Mouse (Mus musculus): ENCODE measurements around the gene Errfi1. TPM values are rescaled to one million over a fixed set of nuclear protein-coding genes. Genes with fewer than 3 reads are reported as not detected.
A peak's percentile ranks its signal among the peaks of the same experiment; 100 is the strongest.

Gene Errfi1
- polyA plus RNA-seq, 1 experiment from 2014 or later, result 25.9 TPM

- H3K9me3 ChIP-seq (replicated peaks), result no peaks in the 10 kb centered on the region
- no peak overlapping the region for H3K4me3 ChIP-seq
- no peaks in the 10 kb centered on the region for H3K27me3 ChIP-seq (ENCODE audit: low read depth, poor library complexity, severe bottlenecking)
- WGBS, result 76% methylated on average over 4 of the region's 4 CpGs
- H3K4me1 ChIP-seq, result peaks cover 45% of the 10 kb centered on the region
- no peak overlapping the region for H3K27ac ChIP-seq
- DNase-seq (ENCODE audit: low spot score), result no peak
- H3K36me3 ChIP-seq, result no peaks in the 10 kb centered on the region
Observed at GRCm38 (mm10) chr4:150852479-150852878, 1.2 kb upstream of the Errfi1 start.

- Histone ChIP-seq H3K9me3 (replicated peaks) (no peaks in the 10 kb centered on the region), H3K27me3 (ENCODE audit: low read depth, poor library complexity, severe bottlenecking) (no peaks in the 10 kb centered on the region), H3K27ac (peak overlapping the region; percentile 98), H3K36me3 (no peaks in the 10 kb centered on the region), H3K4me1 (peaks cover 35% of the 10 kb centered on the region), H3K4me3 (peak overlapping the region; percentile 89)
- peak; percentile 99 for DNase-seq (ENCODE audit: low spot score)
- under 1% methylated on average over 59 of the region's 59 CpGs for WGBS
Observed at GRCm38 (mm10) chr4:150854839-150855246, 1.1 kb downstream of the Errfi1 start.

- no peak for DNase-seq (ENCODE audit: low spot score)
- peak overlapping the region; percentile 89 for H3K4me3 ChIP-seq
- H3K36me3 ChIP-seq, result no peaks in the 10 kb centered on the region
- H3K4me1 ChIP-seq, result peaks cover 35% of the 10 kb centered on the region
- WGBS, result under 1% methylated on average over 36 of the region's 43 CpGs
- H3K9me3 ChIP-seq (replicated peaks), result no peaks in the 10 kb centered on the region
- H3K27ac ChIP-seq, result peak overlapping the region; percentile 98
- H3K27me3 ChIP-seq (ENCODE audit: low read depth, poor library complexity, severe bottlenecking), result no peaks in the 10 kb centered on the region
Observed at GRCm38 (mm10) chr4:150855346-150855745, 1.6 kb downstream of the Errfi1 start.

GRCm38 (mm10) chr4:150860526-150860925 is 6.8 kb downstream of the Errfi1 start:
- Histone ChIP-seq H3K4me1 (peaks cover 17% of the 10 kb centered on the region), H3K36me3 (peaks cover 6% of the 10 kb centered on the region), H3K9me3 (replicated peaks) (no peaks in the 10 kb centered on the region), H3K27ac (no peak overlapping the region), H3K4me3 (no peak overlapping the region), H3K27me3 (ENCODE audit: low read depth, poor library complexity, severe bottlenecking) (no peaks in the 10 kb centered on the region)
- 91% methylated on average over 4 of the region's 4 CpGs for WGBS
- DNase-seq (ENCODE audit: low spot score), result no peak

- H3K36me3 ChIP-seq, result peaks cover 13% of the 10 kb centered on the region
- no peaks in the 10 kb centered on the region for H3K27me3 ChIP-seq (ENCODE audit: low read depth, poor library complexity, severe bottlenecking)
- H3K9me3 ChIP-seq (replicated peaks), result no peaks in the 10 kb centered on the region
- H3K27ac ChIP-seq, result no peak overlapping the region
- 87% methylated on average over 2 of the region's 2 CpGs for WGBS
- H3K4me3 ChIP-seq, result no peak overlapping the region
- peaks cover 11% of the 10 kb centered on the region for H3K4me1 ChIP-seq
- no peak for DNase-seq (ENCODE audit: low spot score)
Observed at GRCm38 (mm10) chr4:150861161-150861560, 7.4 kb downstream of the Errfi1 start.

GRCm38 (mm10) chr4:150862626-150863375 is 9.1 kb downstream of the Errfi1 start:
- Histone ChIP-seq H3K27ac (no peak overlapping the region), H3K9me3 (replicated peaks) (no peaks in the 10 kb centered on the region), H3K4me3 (no peak overlapping the region), H3K4me1 (peaks cover 2% of the 10 kb centered on the region; the same call in 1 of the 2 replicates), H3K36me3 (peaks cover 29% of the 10 kb centered on the region), H3K27me3 (ENCODE audit: low read depth, poor library complexity, severe bottlenecking) (no peaks in the 10 kb centered on the region)
- DNase-seq (ENCODE audit: low spot score), result no peak
- WGBS, result 69% methylated on average over 8 of the region's 8 CpGs

- H3K9me3 ChIP-seq (replicated peaks), result no peaks in the 10 kb centered on the region
- H3K4me3 ChIP-seq, result no peak overlapping the region
- peaks cover 48% of the 10 kb centered on the region for H3K36me3 ChIP-seq
- DNase-seq (ENCODE audit: low spot score), result no peak
- H3K27me3 ChIP-seq (ENCODE audit: low read depth, poor library complexity, severe bottlenecking), result no peaks in the 10 kb centered on the region
- peaks cover 15% of the 10 kb centered on the region; the same call in 1 of the 2 replicates for H3K4me1 ChIP-seq
- H3K27ac ChIP-seq, result no peak overlapping the region
Observed at GRCm38 (mm10) chr4:150865371-150865770, 11.7 kb downstream of the Errfi1 start.

- Histone ChIP-seq H3K27ac (no peak overlapping the region), H3K4me3 (no peak overlapping the region), H3K36me3 (peaks cover 48% of the 10 kb centered on the region), H3K27me3 (ENCODE audit: low read depth, poor library complexity, severe bottlenecking) (no peaks in the 10 kb centered on the region), H3K4me1 (peaks cover 19% of the 10 kb centered on the region), H3K9me3 (replicated peaks) (no peaks in the 10 kb centered on the region)
- 94% methylated on average over 11 of the region's 11 CpGs for WGBS
- no peak for DNase-seq (ENCODE audit: low spot score)
Observed at GRCm38 (mm10) chr4:150866069-150866468, 12.3 kb downstream of the Errfi1 start.

GRCm38 (mm10) chr4:150866494-150866893 is 12.8 kb downstream of the Errfi1 start:
- Histone ChIP-seq H3K4me3 (no peak overlapping the region), H3K27me3 (ENCODE audit: low read depth, poor library complexity, severe bottlenecking) (no peaks in the 10 kb centered on the region), H3K9me3 (replicated peaks) (no peaks in the 10 kb centered on the region), H3K36me3 (peaks cover 48% of the 10 kb centered on the region), H3K4me1 (peaks cover 24% of the 10 kb centered on the region), H3K27ac (no peak overlapping the region)
- WGBS, result 94% methylated on average over 12 of the region's 12 CpGs
- no peak for DNase-seq (ENCODE audit: low spot score)

- DNase-seq (ENCODE audit: low spot score), result no peak
- WGBS, result 87% methylated on average over 6 of the region's 6 CpGs
- Histone ChIP-seq H3K27ac (no peak overlapping the region), H3K36me3 (peaks cover 48% of the 10 kb centered on the region), H3K4me3 (no peak overlapping the region), H3K9me3 (replicated peaks) (no peaks in the 10 kb centered on the region), H3K4me1 (peaks cover 35% of the 10 kb centered on the region), H3K27me3 (ENCODE audit: low read depth, poor library complexity, severe bottlenecking) (no peaks in the 10 kb centered on the region)
Observed at GRCm38 (mm10) chr4:150868161-150868560, 14.4 kb downstream of the Errfi1 start.

- H3K4me1 ChIP-seq, result peaks cover 38% of the 10 kb centered on the region
- no peak for DNase-seq (ENCODE audit: low spot score)
- H3K36me3 ChIP-seq, result peaks cover 48% of the 10 kb centered on the region
- 92% methylated on average over 2 of the region's 2 CpGs for WGBS
- H3K4me3 ChIP-seq, result no peak overlapping the region
- H3K27ac ChIP-seq, result peak overlapping the region; percentile 14; the same call in 1 of the 2 replicates
- H3K27me3 ChIP-seq (ENCODE audit: low read depth, poor library complexity, severe bottlenecking), result no peaks in the 10 kb centered on the region
- H3K9me3 ChIP-seq (replicated peaks), result no peaks in the 10 kb centered on the region
Observed at GRCm38 (mm10) chr4:150868859-150869258, 15.1 kb downstream of the Errfi1 start.

- DNase-seq (ENCODE audit: low spot score), result no peak
- H3K4me3 ChIP-seq, result no peak overlapping the region
- 66% methylated on average over 17 of the region's 17 CpGs for WGBS
- H3K9me3 ChIP-seq (replicated peaks), result no peaks in the 10 kb centered on the region
- no peaks in the 10 kb centered on the region for H3K27me3 ChIP-seq (ENCODE audit: low read depth, poor library complexity, severe bottlenecking)
- peaks cover 36% of the 10 kb centered on the region for H3K4me1 ChIP-seq
- H3K27ac ChIP-seq, result peak overlapping the region; percentile 14; the same call in 1 of the 2 replicates
- H3K36me3 ChIP-seq, result peaks cover 48% of the 10 kb centered on the region
Observed at GRCm38 (mm10) chr4:150869276-150870197, 15.8 kb downstream of the Errfi1 start.

GRCm38 (mm10) chr4:150870963-150871391 is 17.3 kb downstream of the Errfi1 start:
- 82% methylated on average over 13 of the region's 13 CpGs for WGBS
- Histone ChIP-seq H3K27ac (peak overlapping the region; percentile 81), H3K9me3 (replicated peaks) (no peaks in the 10 kb centered on the region), H3K36me3 (peaks cover 38% of the 10 kb centered on the region), H3K4me3 (no peak overlapping the region), H3K4me1 (peaks cover 35% of the 10 kb centered on the region), H3K27me3 (ENCODE audit: low read depth, poor library complexity, severe bottlenecking) (no peaks in the 10 kb centered on the region)
- no peak for DNase-seq (ENCODE audit: low spot score)
